Mouse (Mus musculus): ENCODE data around the gene Rheb.

DNA sequence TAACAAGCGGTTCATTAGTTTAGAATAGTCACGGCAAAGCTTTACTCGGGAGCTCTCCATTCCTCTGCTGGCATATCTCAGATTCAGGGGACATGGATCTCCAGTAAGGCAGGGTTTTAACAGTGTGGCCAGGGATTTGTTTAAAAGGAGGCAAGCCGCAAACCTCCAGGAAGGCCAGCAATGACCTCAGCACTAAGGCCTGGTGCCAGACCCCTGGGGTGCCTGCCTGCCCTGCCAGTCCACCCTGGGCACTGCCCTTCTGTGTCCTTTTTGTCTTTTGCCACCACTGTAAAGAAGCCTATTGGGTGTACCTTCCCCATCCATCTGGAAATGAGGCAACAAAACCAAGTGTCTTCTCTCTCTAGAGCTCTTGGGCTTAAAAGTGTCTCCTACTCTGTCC is 31.7 kb upstream of the Rheb start:
- TF ChIP-seq CTCF (IDR thresholded peaks at IDR 0.05) (no peak), POLR2A (IDR thresholded peaks at IDR 0.05; ENCODE audit: insufficient read depth, low read depth, low read length) (no peak), EP300 (IDR thresholded peaks at IDR 0.05; ENCODE audit: insufficient read depth, low read depth, low read length) (no peak)
